Mouse (Mus musculus) embryonic fibroblast, embryonic 13.5 days (primary cell): ENCODE data around the gene Duox1.

Experiments
- CTCF ChIP-seq: IDR thresholded peaks from 2 replicates; pipeline ENCODE4 v1.5.1; 2011; ENCODE audit warnings: mild to moderate bottlenecking, control low read depth, low read length, moderate library complexity, borderline replicate concordance; ENCODE audit not compliant: insufficient read depth
- POLR2A ChIP-seq: IDR thresholded peaks from 2 replicates; pipeline ENCODE4 v1.6.1; 2011; ENCODE audit warnings: low read depth, mild to moderate bottlenecking, control low read depth, low read length, moderate library complexity

GRCm38 (mm10) chr2:122382121-122382520, 66.6 kb downstream of the Duox1 start:
- TF ChIP-seq CTCF (no peak), POLR2A (no peak)
